Mouse (Mus musculus) forebrain, embryonic 11.5 days (tissue): ENCODE measurements around the gene Susd5. TPM values are rescaled to one million over a fixed set of nuclear protein-coding genes. Genes with fewer than 3 reads are reported as not detected.
A peak's percentile ranks its signal among the peaks of the same experiment; 100 is the strongest.
"Not testable (repeated sequence)": the region's sequence is repeated elsewhere in the genome, so short reads cannot be mapped to it uniquely, and the experiment has no call there.

Source experiments
- ATAC-seq: fragments of 200-750 bp; cut with Nextera tagmentation; replicated peaks from 2 replicates; pipeline ENCODE4 v1.8.0; 2017; ENCODE audit warnings: moderate TSS enrichment; ENCODE audit not compliant: low FRiP score
- DNase-seq: peaks from one replicate; pipeline ENCODE4 v3.0.0-alpha.2; 2017; ENCODE audit warnings: low spot score
- H3K27ac ChIP-seq: fragments of 300-500 bp; sonication (generic); 2 replicates; pipeline ENCODE4 v1.5.1; 2014; ENCODE audit warnings: low read depth, low read length
- H3K27me3 ChIP-seq: fragments of 300-500 bp; sonication (generic); 2 replicates; pipeline ENCODE4 v1.6.1; 2014; ENCODE audit warnings: mild to moderate bottlenecking, low read length, mixed read lengths; ENCODE audit not compliant: control insufficient read depth, insufficient read depth
- H3K36me3 ChIP-seq: fragments of 300-500 bp; sonication (generic); 2 replicates; pipeline ENCODE4 v1.6.1; 2014; ENCODE audit warnings: mild to moderate bottlenecking, low read length, moderate library complexity, mixed read lengths; ENCODE audit not compliant: control insufficient read depth, insufficient read depth
- H3K4me1 ChIP-seq: fragments of 300-500 bp; sonication (generic); replicated peaks from 2 replicates; pipeline ENCODE4 v1.6.1; 2014; ENCODE audit warnings: low read length, mixed read lengths; ENCODE audit not compliant: control insufficient read depth, insufficient read depth
- H3K4me2 ChIP-seq: fragments of 300-500 bp; sonication (generic); 2 replicates; pipeline ENCODE4 v1.6.1; 2014; ENCODE audit warnings: low read depth, mild to moderate bottlenecking, low read length, moderate library complexity, mixed read lengths; ENCODE audit not compliant: severe bottlenecking
- H3K4me3 ChIP-seq: fragments of 300-500 bp; sonication (generic); 2 replicates; pipeline ENCODE4 v1.5.1; 2014; ENCODE audit warnings: low read depth, low read length
- H3K9ac ChIP-seq: fragments of 300-500 bp; sonication (generic); 2 replicates; pipeline ENCODE4 v1.6.1; 2014; ENCODE audit warnings: low read length
- H3K9me3 ChIP-seq: fragments of 300-500 bp; sonication (generic); 2 replicates; pipeline ENCODE4 v1.6.1; 2016; ENCODE audit warnings: low read length, mixed read lengths; ENCODE audit not compliant: control insufficient read depth
- WGBS: fragments of 180-500 bp; shearing (Covaris S2); extraction: QIAGEN DNeasy Blood & Tissue Kit; methylation state at CpG from one replicate; pipeline ENCODE4 v1.1.7; 2014; 5-methylcytosine and 5-hydroxymethylcytosine counted together
- polyA plus RNA-seq: library from polyadenylated mRNA; unstranded; fragments of >200 nt; fragmentation: Nextera tagmentation; extraction: Ambion mirVana; gene quantifications from 2 replicates; pipeline ENCODE4 v1.2.1, GENCODE M21; 2014

The Susd5 gene
- polyA plus RNA-seq, 1 experiment from 2014 or later: not detected

GRCm38 (mm10) chr9:114087106-114087815 is 30.3 kb downstream of the Susd5 start:
- no peaks in the 10 kb centered on the region for H3K36me3 ChIP-seq
- DNase-seq (no peak), ATAC-seq (no peak)
- 73% methylated on average over 11 of the region's 11 CpGs for WGBS
- H3K27me3 ChIP-seq: no peaks in the 10 kb centered on the region
- no peak overlapping the region for H3K9ac ChIP-seq
- no peaks in the 10 kb centered on the region for H3K9me3 ChIP-seq
- H3K4me2 ChIP-seq: no peak overlapping the region
- H3K27ac ChIP-seq: no peak overlapping the region
- H3K4me1 ChIP-seq: no peaks in the 10 kb centered on the region
- no peak overlapping the region for H3K4me3 ChIP-seq

- H3K4me3 ChIP-seq, H3K9ac ChIP-seq, ATAC-seq, H3K4me2 ChIP-seq, H3K36me3 ChIP-seq, DNase-seq, H3K9me3 ChIP-seq, H3K4me1 ChIP-seq, H3K27me3 ChIP-seq, H3K27ac ChIP-seq: not testable (repeated sequence)
- WGBS: 91% methylated on average over 6 of the region's 6 CpGs
Measured at GRCm38 (mm10) chr9:114088885-114089284, 31.9 kb downstream of the Susd5 start.

GRCm38 (mm10) chr9:114092188-114092587 is 35.2 kb downstream of the Susd5 start:
- not testable (repeated sequence) for H3K9ac ChIP-seq, H3K4me2 ChIP-seq, H3K27me3 ChIP-seq, H3K4me1 ChIP-seq, H3K4me3 ChIP-seq, H3K36me3 ChIP-seq, H3K9me3 ChIP-seq, H3K27ac ChIP-seq
- ATAC-seq: peak; percentile 71; the same call in 1 of the 2 replicates
- WGBS: 16% methylated on average over 9 of the region's 9 CpGs
- DNase-seq: peak; percentile 81

- H3K36me3 ChIP-seq: no peaks in the 10 kb centered on the region
- H3K9ac ChIP-seq: no peak overlapping the region
- no peak for DNase-seq
- no peaks in the 10 kb centered on the region for H3K27me3 ChIP-seq
- H3K4me1 ChIP-seq: no peaks in the 10 kb centered on the region
- H3K4me3 ChIP-seq: no peak overlapping the region
- H3K4me2 ChIP-seq: no peak overlapping the region
- H3K9me3 ChIP-seq: no peaks in the 10 kb centered on the region
- 96% methylated on average over 2 of the region's 2 CpGs for WGBS
- H3K27ac ChIP-seq: no peak overlapping the region
- no peak for ATAC-seq
Measured at GRCm38 (mm10) chr9:114094854-114095253, 37.9 kb downstream of the Susd5 start.

GRCm38 (mm10) chr9:114098716-114099302 is 41.9 kb downstream of the Susd5 start:
- no peak for ATAC-seq

GRCm38 (mm10) chr9:114110268-114110667 is 53.3 kb downstream of the Susd5 start:
- Histone ChIP-seq H3K27me3 (no peaks in the 10 kb centered on the region), H3K4me3 (no peak overlapping the region), H3K4me1 (no peaks in the 10 kb centered on the region), H3K27ac (no peak overlapping the region), H3K4me2 (no peak overlapping the region), H3K9ac (no peak overlapping the region), H3K36me3 (no peaks in the 10 kb centered on the region), H3K9me3 (no peaks in the 10 kb centered on the region)
- WGBS: 85% methylated on average over 2 of the region's 2 CpGs
- no peak for DNase-seq
- ATAC-seq: no peak

More at GRCm38 (mm10) chr9:114098716-114099302, 41.9 kb downstream of the Susd5 start:
- Histone ChIP-seq H3K9ac (no peak overlapping the region), H3K4me2 (no peak overlapping the region), H3K4me1 (no peaks in the 10 kb centered on the region), H3K36me3 (no peaks in the 10 kb centered on the region), H3K27me3 (no peaks in the 10 kb centered on the region), H3K9me3 (no peaks in the 10 kb centered on the region), H3K4me3 (no peak overlapping the region), H3K27ac (no peak overlapping the region)
- 82% methylated on average over 9 of the region's 9 CpGs for WGBS
- DNase-seq: no peak

- Histone ChIP-seq H3K4me3 (no peak overlapping the region), H3K27me3 (no peaks in the 10 kb centered on the region), H3K4me1 (no peaks in the 10 kb centered on the region), H3K27ac (no peak overlapping the region), H3K9ac (no peak overlapping the region), H3K9me3 (no peaks in the 10 kb centered on the region), H3K4me2 (no peak overlapping the region), H3K36me3 (no peaks in the 10 kb centered on the region)
- ATAC-seq (no peak), DNase-seq (no peak)
- 89% methylated on average over 8 of the region's 8 CpGs for WGBS
Measured at GRCm38 (mm10) chr9:114111161-114111560, 54.2 kb downstream of the Susd5 start.

GRCm38 (mm10) chr9:114112226-114112625 is 55.3 kb downstream of the Susd5 start:
- DNase-seq: no peak

More at GRCm38 (mm10) chr9:114112226-114112625, 55.3 kb downstream of the Susd5 start:
- Histone ChIP-seq H3K4me1 (no peaks in the 10 kb centered on the region), H3K27ac (no peak overlapping the region), H3K27me3 (no peaks in the 10 kb centered on the region), H3K9me3 (no peaks in the 10 kb centered on the region), H3K4me3 (no peak overlapping the region), H3K36me3 (no peaks in the 10 kb centered on the region), H3K9ac (no peak overlapping the region), H3K4me2 (no peak overlapping the region)
- 85% methylated on average over 6 of the region's 6 CpGs for WGBS
- ATAC-seq: no peak
